Mouse (Mus musculus) thymus, postnatal 10 days (tissue): Measurements from ENCODE around the gene Zwint.

Experiments used
- DNase-seq, 2 experiments: peaks; one replicate each; pipeline ENCODE4 v3.0.0; 2021; ENCODE audit warnings: low spot score in 2 of 2

Zwint gene

GRCm38 (mm10) chr10:72654270-72655016 lies at the start of gene Zwint:
Zwint (plus strand) TSS chr10:72654845.
- DNase-seq: peak; percentile 92 to 94

GRCm38 (mm10) chr10:72613125-72613915 lies 41.3 kb upstream of the Zwint start:
- DNase-seq: no peak

GRCm38 (mm10) chr10:72616153-72616552 lies 38.5 kb upstream of the Zwint start:
- DNase-seq: no peak

GRCm38 (mm10) chr10:72620527-72620926 lies 34.1 kb upstream of the Zwint start:
- no peak for DNase-seq

- no peak for DNase-seq
These were observed 31.1 kb upstream of the Zwint start for GRCm38 (mm10) chr10:72623561-72623960.

- no peak for DNase-seq
These were observed 20.5 kb upstream of the Zwint start for GRCm38 (mm10) chr10:72634125-72634524.

GRCm38 (mm10) chr10:72650867-72651266 lies 3.8 kb upstream of the Zwint start:
- DNase-seq: no peak

GRCm38 (mm10) chr10:72653797-72654196 lies 848 bp upstream of the Zwint start:
- DNase-seq: no peak

- DNase-seq: peak; percentile 28 to 44
These were observed 418 bp downstream of the Zwint start for GRCm38 (mm10) chr10:72655017-72655509.

- no peak for DNase-seq
These were observed 4.6 kb downstream of the Zwint start for GRCm38 (mm10) chr10:72659198-72659597.

- no peak for DNase-seq
These were observed 5.7 kb downstream of the Zwint start for GRCm38 (mm10) chr10:72660350-72660749.

GRCm38 (mm10) chr10:72667856-72668255 lies 13.2 kb downstream of the Zwint start:
- no peak for DNase-seq

- DNase-seq: no peak
These were observed 14.4 kb downstream of the Zwint start for GRCm38 (mm10) chr10:72669086-72669485.

- no peak for DNase-seq
These were observed 21.3 kb downstream of the Zwint start for GRCm38 (mm10) chr10:72675971-72676370.

GRCm38 (mm10) chr10:72676550-72676949 lies 21.9 kb downstream of the Zwint start:
- no peak for DNase-seq

- DNase-seq: no peak
These were observed 24.4 kb downstream of the Zwint start for GRCm38 (mm10) chr10:72679086-72679485.

- no peak for DNase-seq
These were observed 46.4 kb downstream of the Zwint start for GRCm38 (mm10) chr10:72701092-72701491.

GRCm38 (mm10) chr10:72713754-72714153 lies 59.1 kb downstream of the Zwint start:
- DNase-seq: no peak
